Mouse (Mus musculus) activated CD4-positive, CD25-positive, alpha-beta regulatory T cell, adult 4 months (primary cell): ENCODE measurements around the gene Reps1. TPM values are rescaled to one million over a fixed set of nuclear protein-coding genes. Genes with fewer than 3 reads are reported as not detected.

Source experiments
- ATAC-seq: one replicate; pipeline ENCODE4 v1.8.0; 2017
- polyA plus RNA-seq, 2 experiments: library from polyadenylated mRNA; unstranded; fragments of 100-300 nt; shearing (Covaris generic); gene quantifications; one replicate each; pipeline ENCODE4 v1.2.1; 2017

Gene Reps1
- polyA plus RNA-seq, 2 experiments from 2014 or later, result 25.2 to 28.1 TPM

GRCm38 (mm10) chr10:18147224-18147623 lies 91.6 kb downstream of the Reps1 start:
- ATAC-seq, result no peak

GRCm38 (mm10) chr10:18162435-18162971 lies 106.8 kb downstream of the Reps1 start:
- no peak for ATAC-seq

Other genes starting within 250 kb of the Reps1 start
- gene Heca, start 107.8 kb upstream of the Reps1 start, polyA plus RNA-seq, result 10 to 100 TPM; 21.3 to 22.3 TPM
- 100 to 1,000 TPM; 532 to 579 TPM for gene Abracl, start 32.6 kb upstream of the Reps1 start, polyA plus RNA-seq
- gene Ect2l, start 155.0 kb downstream of the Reps1 start, polyA plus RNA-seq, result 1 to 10 TPM; 1.2 to 1.5 TPM
- gene Ccdc28a, start 179.1 kb downstream of the Reps1 start, polyA plus RNA-seq, result 10 to 100 TPM; 25.8 to 38.1 TPM